In the genomic region with DNA sequence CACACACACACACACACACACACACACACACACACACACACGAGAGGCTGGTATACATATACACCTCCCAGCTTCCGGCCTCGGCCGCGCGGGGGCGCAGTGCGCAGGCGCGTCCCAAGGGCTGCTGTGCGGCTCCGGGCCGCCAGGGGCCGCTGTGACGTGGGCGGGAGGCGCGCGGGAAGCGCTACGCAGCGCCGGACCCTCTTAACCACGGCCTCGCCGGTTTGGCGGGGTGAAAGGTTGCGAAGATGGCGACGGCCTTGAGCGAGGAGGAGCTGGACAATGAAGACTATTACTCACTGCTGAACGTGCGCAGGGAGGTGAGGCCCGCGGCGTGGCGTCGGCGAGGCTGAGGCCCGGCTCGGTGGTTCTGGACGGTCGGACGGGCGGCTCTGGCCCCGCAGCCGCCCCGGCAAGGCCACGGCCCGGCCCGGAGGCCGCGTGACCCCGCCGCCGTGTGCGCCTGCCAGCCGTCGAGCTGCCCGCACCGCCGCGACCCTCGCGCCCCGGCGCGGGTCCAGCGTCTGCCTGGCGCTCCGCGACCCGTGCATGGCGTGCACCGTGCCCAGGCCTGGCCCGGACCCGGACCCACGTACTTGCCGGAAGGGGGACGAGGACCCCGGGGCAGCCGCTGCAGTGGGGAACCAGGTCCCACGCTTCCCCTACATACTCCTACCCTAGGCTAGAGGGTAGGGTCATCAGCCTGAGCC, we compare ENCODE assay signal across 8 mouse cellular contexts. TPM values are rescaled to one million over a fixed set of nuclear protein-coding genes. Genes with fewer than 3 reads are reported as not detected.
A peak's percentile ranks its signal among the peaks of the same experiment; 100 is the strongest.
DNase-seq lines count a peak whose midpoint lies in the region; ATAC-seq and TF ChIP-seq lines count a peak whose summit lies in the region.

TSS of gene Dnajc11 (plus strand) at position 187 of the 710 bp plus-strand sequence.

- peak within 1 kb of the TSS; percentile 95 for H3K4me2 ChIP-seq in embryonic facial prominence, embryonic 13.5 days
- peak within 1 kb of the TSS; percentile 99 for H3K4me2 ChIP-seq in limb, embryonic 13.5 days (replicated peaks)
- H3K4me2 ChIP-seq in midbrain, embryonic 16.5 days (ENCODE audit: low read length), result peak within 1 kb of the TSS; percentile 94

- no peaks in the 10 kb centered on the region for H3K27me3 ChIP-seq in embryonic facial prominence, embryonic 13.5 days
- no peaks in the 10 kb centered on the region for H3K27me3 ChIP-seq in heart, adult 2 months (ENCODE audit: control insufficient read depth, insufficient read depth, low read length)
- H3K27me3 ChIP-seq in limb, embryonic 13.5 days, result no peaks in the 10 kb centered on the region
- no peaks in the 10 kb centered on the region for H3K27me3 ChIP-seq in midbrain, embryonic 16.5 days (ENCODE audit: control insufficient read depth, insufficient read depth, low read depth, low read length)

- peaks cover 28% of the 10 kb centered on the region for H3K4me1 ChIP-seq in embryonic facial prominence, embryonic 13.5 days
- H3K4me1 ChIP-seq in heart, adult 2 months (ENCODE audit: control insufficient read depth, insufficient read depth, low read length), result peaks cover 4% of the 10 kb centered on the region
- peaks cover 15% of the 10 kb centered on the region for H3K4me1 ChIP-seq in limb, embryonic 13.5 days
- H3K4me1 ChIP-seq in midbrain, embryonic 16.5 days (ENCODE audit: control insufficient read depth, insufficient read depth, low read length), result peaks cover 16% of the 10 kb centered on the region

- intact Hi-C loops in heart, adult 2 months (cut with DNase I), result no loop called here

- H3K9ac ChIP-seq in embryonic facial prominence, embryonic 13.5 days, result peak within 1 kb of the TSS; percentile 96
- peak within 1 kb of the TSS; percentile 90 for H3K9ac ChIP-seq in heart, adult 2 months (ENCODE audit: low read depth, low read length)
- peak within 1 kb of the TSS; percentile 97 for H3K9ac ChIP-seq in limb, embryonic 13.5 days
- peak within 1 kb of the TSS; percentile 78 for H3K9ac ChIP-seq in midbrain, embryonic 16.5 days (ENCODE audit: low read depth, low read length)

- peak; percentile 91 for DNase-seq in 3134 (ENCODE audit: extremely low read depth, insufficient read length, low spot score)
- peak; percentile 92 to 93 for DNase-seq in adrenal gland, postnatal 36 days
- peak; percentile 93 to 99 for DNase-seq in heart, adult 2 months
- peak; percentile 88 to 89 for DNase-seq in kidney, adult 8-10 months
- DNase-seq in spleen, postnatal 10 days (ENCODE audit: low spot score in 2 of 2), result peak; percentile 93 to 99

- TF ChIP-seq EP300 in heart, adult 2 months (IDR thresholded peaks at IDR 0.05; ENCODE audit: insufficient read depth, low read depth, low read length), result peak; percentile 88

- peak; percentile 82 for TF ChIP-seq CTCF in heart, adult 2 months (IDR thresholded peaks at IDR 0.05)

- no peaks in the 10 kb centered on the region for H3K9me3 ChIP-seq in embryonic facial prominence, embryonic 13.5 days
- H3K9me3 ChIP-seq in limb, embryonic 13.5 days, result no peaks in the 10 kb centered on the region
- no peaks in the 10 kb centered on the region for H3K9me3 ChIP-seq in midbrain, embryonic 16.5 days (replicated peaks; ENCODE audit: control insufficient read depth, low read length, poor library complexity, severe bottlenecking)

- no peaks in the 10 kb centered on the region for H3K36me3 ChIP-seq in embryonic facial prominence, embryonic 13.5 days
- H3K36me3 ChIP-seq in heart, adult 2 months (ENCODE audit: control insufficient read depth, insufficient read depth, low read length), result peaks cover 3% of the 10 kb centered on the region; the same call in 1 of the 2 replicates
- H3K36me3 ChIP-seq in limb, embryonic 13.5 days, result 0 out of 2 replicates have a peak, but pooled peaks cover 7% of the 10 kb centered on the region
- no peaks in the 10 kb centered on the region for H3K36me3 ChIP-seq in midbrain, embryonic 16.5 days (ENCODE audit: control insufficient read depth, insufficient read depth, low read length)

- H3K27ac ChIP-seq in embryonic facial prominence, embryonic 13.5 days, result no peak within 1 kb of the TSS
- H3K27ac ChIP-seq in heart, adult 2 months, result peak within 1 kb of the TSS; percentile 85
- no peak within 1 kb of the TSS for H3K27ac ChIP-seq in limb, embryonic 13.5 days
- peak within 1 kb of the TSS; percentile 64; the same call in 1 of the 2 replicates for H3K27ac ChIP-seq in midbrain, embryonic 16.5 days (ENCODE audit: low read length)

- 0% methylated on average over 73 of the region's 83 CpGs for WGBS in embryonic facial prominence, embryonic 13.5 days
- WGBS in heart, adult 2 months, result under 1% methylated on average over 83 of the region's 83 CpGs
- WGBS in limb, embryonic 13.5 days, result under 1% methylated on average over 83 of the region's 83 CpGs
- under 1% methylated on average over 79 of the region's 83 CpGs for WGBS in midbrain, embryonic 16.5 days

- peak; percentile 81 for ATAC-seq in embryonic facial prominence, embryonic 13.5 days (ENCODE audit: insufficient number of reproducible peaks, insufficient read depth, low FRiP score, low TSS enrichment, low read depth)
- ATAC-seq in limb, embryonic 13.5 days (ENCODE audit: low FRiP score, low read depth), result peak; percentile 91
- peak; percentile 94 for ATAC-seq in midbrain, embryonic 16.5 days

- TF ChIP-seq POLR2A in heart, adult 2 months (IDR thresholded peaks at IDR 0.05; ENCODE audit: insufficient read depth, low read depth, low read length), result peak; percentile 74

- peaks cover 6% of the 10 kb centered on the region for H3K79me2 ChIP-seq in heart, adult 2 months (replicated peaks; ENCODE audit: control insufficient read depth, insufficient read depth, low read length)

- peak within 1 kb of the TSS; percentile 96 for H3K4me3 ChIP-seq in embryonic facial prominence, embryonic 13.5 days
- H3K4me3 ChIP-seq in heart, adult 2 months, result peak within 1 kb of the TSS; percentile 86
- H3K4me3 ChIP-seq in limb, embryonic 13.5 days, result peak within 1 kb of the TSS; percentile 100
- H3K4me3 ChIP-seq in midbrain, embryonic 16.5 days (ENCODE audit: low read depth, low read length), result peak within 1 kb of the TSS; percentile 70

RNA-seq across cellular contexts. Expression of gene Dnajc11, which starts in this region (rescaled TPM):
- 10 to 100 TPM; 93.5 to 95.9 TPM for total RNA-seq in adrenal gland, postnatal 36 days (2021)
- polyA plus RNA-seq in embryonic facial prominence, embryonic 13.5 days (2015; fragmentation: Nextera tagmentation; extraction: Ambion mirVana), result 63.0 and 71.4 TPM in 2 replicates
- 10 to 100 TPM; 71.0 to 84.3 TPM for total RNA-seq in heart, adult 2 months (2021)
- 55.9 and 66.9 TPM in 2 replicates for polyA plus RNA-seq in heart, adult 2 months (2012; rRNA removed)
- 73.7 and 76.4 TPM in 2 replicates for polyA plus RNA-seq in limb, embryonic 13.5 days (2015; fragmentation: Nextera tagmentation; extraction: Ambion mirVana)
- 81.3 and 81.6 TPM in 2 replicates for polyA plus RNA-seq in midbrain, embryonic 16.5 days (2015; fragmentation: Nextera tagmentation; extraction: Ambion mirVana)

Comparison
In these comparisons a context has a peak if more than half of its experiments do, and no peak if none do; other contexts are left out.
1. H3K27ac ChIP-seq: peak in heart, adult 2 months (single experiment) and midbrain, embryonic 16.5 days (single experiment); none in embryonic facial prominence, embryonic 13.5 days (single experiment) and limb, embryonic 13.5 days (single experiment).
2. Peak in every context shown above with its lines, with median percentiles within 50 percentile points of each other: DNase-seq, ATAC-seq, H3K4me2 ChIP-seq, H3K4me3 ChIP-seq and H3K9ac ChIP-seq.